Mouse (Mus musculus) Patski (cell line): ENCODE data around the gene Gm40460. TPM values are rescaled to one million over a fixed set of nuclear protein-coding genes. Genes with fewer than 3 reads are reported as not detected.
A peak's percentile ranks its signal among the peaks of the same experiment; 100 is the strongest.
"Not testable (repeated sequence)": the region's sequence is repeated elsewhere in the genome, so short reads cannot be mapped to it uniquely, and the experiment has no call there.

ENCODE experiments used
- ATAC-seq: fragments of 100-300 bp; one replicate; pipeline ENCODE4 v1.8.0; 2021
- CTCF ChIA-PET: fragments of 350-600 bp; sonication (Branson Sonifier 250); formaldehyde crosslinking; loops from one replicate; lab custom pipeline; 2022; ENCODE audit warnings: inconsistent platforms; lab: Charles Lee
- POLR2A ChIA-PET: fragments of 350-600 bp; sonication (Branson Sonifier 250); formaldehyde crosslinking; loops from one replicate; lab custom pipeline; 2022; ENCODE audit warnings: antibody characterized with exemption, inconsistent platforms; lab: Charles Lee
- DNase-seq: peaks from one replicate; pipeline ENCODE4 v3.0.0-alpha.2; 2011; ENCODE audit warnings: low read depth, low spot score
- H3K27me3 ChIP-seq: fragments of 371-371 bp; one replicate; pipeline ENCODE4 v1.5.1; 2021
- CTCF ChIP-seq: fragments of 100-300 bp; IDR thresholded peaks from one replicate; pipeline ENCODE4 v1.5.1; 2021
- in situ Hi-C: fragments of 300-500 bp; cut with MboI; formaldehyde crosslinking; loops from 3 replicates; pipeline ENCODE4 v1.11.1; 2018; ENCODE audit warnings: low pct_unique_long_range_greater_than_20kb, mixed read lengths
- polyA plus RNA-seq: library from polyadenylated mRNA; unstranded; gene quantifications from one replicate; pipeline ENCODE4 v1.2.3, GENCODE M21; 2021

Gene Gm40460
- polyA plus RNA-seq, 1 experiment from 2014 or later: not detected

GRCm38 (mm10) chr7:142255517-142255916, 14.6 kb upstream of the Gm40460 start:
- H3K27me3 ChIP-seq: peaks cover 3% of the 10 kb centered on the region
- DNase-seq (no peak), ATAC-seq (peak; percentile 57)
- in situ Hi-C loops: no loop called here
- ChIA-PET POLR2A (no interaction called here), CTCF (interaction anchor here (1.1 to 2.1 kb wide), 4 partner anchors 18 to 29 kb away, joined by 3 to 8 read pairs (median 4); no protein-coding TSS in a partner anchor)
- peak; percentile 63 for TF ChIP-seq CTCF

- TF ChIP-seq CTCF: peak; percentile 54
- ATAC-seq (no peak), DNase-seq (no peak)
- in situ Hi-C loops: loop anchor here (5.0 kb wide), 1 partner anchor 103 kb away; no protein-coding TSS in a partner anchor
- ChIA-PET CTCF (no interaction called here), POLR2A (no interaction called here)
- H3K27me3 ChIP-seq: peaks cover 9% of the 10 kb centered on the region
These were observed 8.9 kb upstream of the Gm40460 start for GRCm38 (mm10) chr7:142249824-142250223.

DNA sequence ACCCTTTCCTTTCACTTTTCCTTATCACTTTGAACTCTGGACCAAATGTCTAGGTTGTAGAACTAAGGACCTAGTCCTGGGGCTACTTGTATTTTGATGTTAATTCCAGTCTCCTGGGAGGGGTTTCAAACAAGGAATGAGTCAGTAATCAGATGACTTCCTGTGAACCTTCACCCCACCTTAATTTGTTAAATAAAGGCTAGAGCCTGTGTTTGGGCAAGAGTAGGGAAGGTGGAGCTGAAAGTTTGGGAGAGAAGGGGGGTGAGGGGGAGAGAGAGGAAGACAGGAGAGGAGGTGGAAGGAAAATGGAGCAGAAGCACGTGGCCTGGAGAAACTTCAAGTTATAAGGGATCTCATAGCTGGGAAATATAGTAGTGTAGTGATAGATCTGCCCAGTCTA, 9.3 kb downstream of the Gm40460 start:
- no peak for TF ChIP-seq CTCF
- ChIA-PET POLR2A (no interaction called here), CTCF (no interaction called here)
- DNase-seq (no peak), ATAC-seq (no peak)
- no peaks in the 10 kb centered on the region for H3K27me3 ChIP-seq
- in situ Hi-C loops: no loop called here

DNA sequence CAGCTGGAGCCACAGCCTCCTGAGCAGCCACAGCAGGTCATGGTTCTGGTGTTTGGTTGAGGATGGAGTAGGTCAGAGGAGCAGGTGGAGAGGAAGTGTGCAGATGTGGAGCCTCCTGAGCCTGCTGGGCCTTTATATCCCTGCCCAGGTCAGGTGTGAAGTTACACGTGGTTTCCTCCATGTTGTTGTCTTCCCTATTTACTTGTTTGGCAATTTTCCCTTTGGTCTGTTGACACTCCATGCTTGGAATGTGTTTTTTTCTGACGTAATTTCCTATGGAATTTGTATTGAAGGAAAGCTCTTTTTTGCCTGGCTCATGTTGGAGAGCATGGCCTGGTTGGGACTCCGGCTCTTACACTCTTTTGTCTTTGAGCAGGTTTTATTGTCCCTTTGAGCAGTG, 11.0 kb downstream of the Gm40460 start, which contains the start of gene Krtap5-5:
TSS of gene Krtap5-5 (minus strand) at position 101 of the 400 bp plus-strand sequence.
- in situ Hi-C loops, POLR2A ChIA-PET, ATAC-seq, CTCF ChIA-PET, H3K27me3 ChIP-seq, DNase-seq: not testable (repeated sequence)

GRCm38 (mm10) chr7:142224518-142224917, 16.4 kb downstream of the Gm40460 start:
- POLR2A ChIA-PET: no interaction called here
- CTCF ChIA-PET: interaction anchor here (1.1 kb wide), 1 partner anchor 10 kb away, joined by 3 read pairs; no protein-coding TSS in a partner anchor
- ATAC-seq: no peak
- no peak for TF ChIP-seq CTCF
- in situ Hi-C loops: no loop called here
- no peaks in the 10 kb centered on the region for H3K27me3 ChIP-seq
- no peak for DNase-seq

DNA sequence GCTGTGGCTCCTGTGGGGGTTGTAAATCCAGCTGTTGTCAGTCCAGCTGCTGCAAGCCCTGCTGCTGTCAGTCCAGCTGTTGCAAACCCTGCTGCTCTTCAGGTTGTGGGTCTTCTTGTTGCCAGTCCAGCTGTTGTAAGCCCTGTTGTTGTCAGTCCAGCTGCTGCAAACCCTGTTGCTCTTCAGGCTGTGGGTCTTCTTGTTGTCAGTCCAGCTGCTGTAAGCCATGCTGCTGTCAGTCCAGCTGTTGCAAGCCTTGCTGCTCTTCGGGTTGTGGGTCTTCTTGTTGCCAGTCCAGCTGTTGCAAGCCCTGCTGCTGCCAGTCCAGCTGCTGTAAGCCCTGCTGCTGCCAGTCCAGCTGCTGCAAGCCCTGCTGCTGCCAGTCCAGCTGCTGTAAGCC, 28.7 kb downstream of the Gm40460 start:
- in situ Hi-C loops, CTCF ChIA-PET, H3K27me3 ChIP-seq, DNase-seq, ATAC-seq, POLR2A ChIA-PET: not testable (repeated sequence)

GRCm38 (mm10) chr7:142211559-142211958, 29.3 kb downstream of the Gm40460 start, which contains the start of gene Gm7579:
Gene Gm7579, plus strand, starts transcription at chr7:142211859.
- ChIA-PET CTCF (no interaction called here), POLR2A (interaction anchor here (0.5 kb wide), 1 partner anchor 60 kb away, joined by 3 read pairs; no protein-coding TSS in a partner anchor)
- no peak for ATAC-seq
- in situ Hi-C loops: no loop called here
- TF ChIP-seq CTCF: no peak
- no peaks in the 10 kb centered on the region for H3K27me3 ChIP-seq
- DNase-seq: no peak

- H3K27me3 ChIP-seq, ATAC-seq, in situ Hi-C loops, POLR2A ChIA-PET, DNase-seq, CTCF ChIA-PET: not testable (repeated sequence)
These were observed 34.0 kb downstream of the Gm40460 start for GRCm38 (mm10) chr7:142206891-142207290.

GRCm38 (mm10) chr7:142205488-142205887, 35.4 kb downstream of the Gm40460 start:
- no peaks in the 10 kb centered on the region for H3K27me3 ChIP-seq
- ChIA-PET POLR2A (interaction anchor here (0.6 kb wide), 1 partner anchor 62 kb away, joined by 3 read pairs; no protein-coding TSS in a partner anchor), CTCF (no interaction called here)
- in situ Hi-C loops: no loop called here
- ATAC-seq (no peak), DNase-seq (no peak)
- TF ChIP-seq CTCF: no peak

DNA sequence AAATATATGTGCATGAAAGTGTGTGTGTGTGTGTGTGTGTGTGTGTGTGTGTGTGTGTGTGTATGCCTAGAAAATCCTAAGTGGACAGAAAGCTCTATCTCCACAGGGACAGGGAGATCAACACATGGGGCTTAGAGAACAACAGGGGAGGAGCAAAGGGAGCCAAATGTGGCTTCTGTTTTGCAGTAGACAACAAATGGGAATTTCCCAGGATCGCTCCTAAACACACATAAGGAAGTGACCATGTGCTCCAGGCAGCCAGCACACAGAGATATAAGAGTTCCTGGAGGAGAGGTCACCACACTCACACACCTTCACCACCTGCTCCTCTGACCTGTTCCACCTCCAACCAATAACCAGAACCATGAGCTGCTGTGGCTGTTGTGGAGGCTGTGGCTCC, 39.8 kb downstream of the Gm40460 start, which contains the start of gene Krtap5-3:
TSS of gene Krtap5-3 (plus strand) at position 301 of the 400 bp plus-strand sequence.
- in situ Hi-C loops: no loop called here
- no peaks in the 10 kb centered on the region for H3K27me3 ChIP-seq
- ChIA-PET POLR2A (no interaction called here), CTCF (no interaction called here)
- no peak for TF ChIP-seq CTCF
- DNase-seq: no peak
- no peak for ATAC-seq

DNA sequence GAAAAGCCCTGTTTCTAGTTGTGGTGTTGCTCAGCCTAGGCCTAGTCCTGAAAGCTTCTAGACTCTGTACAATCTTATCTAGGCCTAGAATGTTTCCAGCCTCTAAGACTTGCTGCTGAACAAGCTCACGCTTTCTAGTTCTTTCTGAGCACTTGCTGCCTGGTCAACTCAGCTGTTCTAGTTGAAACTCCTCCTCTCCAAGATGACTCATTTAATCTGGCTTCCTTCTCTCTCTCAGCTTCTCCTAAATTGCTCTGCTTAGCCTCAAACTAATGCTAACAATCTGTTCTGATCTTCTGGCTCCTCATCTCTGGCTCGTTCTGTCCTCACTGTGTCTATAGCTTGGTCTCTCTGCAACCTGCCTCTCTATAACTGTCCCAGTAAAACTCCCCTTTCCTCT, 42.1 kb downstream of the Gm40460 start:
- H3K27me3 ChIP-seq: peaks cover 4% of the 10 kb centered on the region
- POLR2A ChIA-PET: no interaction called here
- ATAC-seq (peak; percentile 8), DNase-seq (no peak)
- CTCF ChIA-PET: no interaction called here
- in situ Hi-C loops: loop anchor here (10.0 kb wide), 1 partner anchor 1264 kb away; no protein-coding TSS in a partner anchor
- no peak for TF ChIP-seq CTCF

Other genes with a start within 250 kb of the Gm40460 start
- gene Mob2, start 180.0 kb downstream of the Gm40460 start, polyA plus RNA-seq: 35.2 TPM
- gene Dusp8, start 145.2 kb downstream of the Gm40460 start, polyA plus RNA-seq: 15.2 TPM
- not detected for gene Gm45618, start 120.3 kb downstream of the Gm40460 start, polyA plus RNA-seq
- not detected for gene Gm39115, start 105.0 kb downstream of the Gm40460 start, polyA plus RNA-seq
- gene Gm45337, start 96.5 kb downstream of the Gm40460 start, polyA plus RNA-seq: not detected
- not detected for gene Gm29735, start 84.0 kb downstream of the Gm40460 start, polyA plus RNA-seq
- gene Gm4553, start 75.3 kb downstream of the Gm40460 start, polyA plus RNA-seq: not detected
- gene Krtap5-2, start 65.1 kb downstream of the Gm40460 start, polyA plus RNA-seq: not detected
- gene Gm10153, start 50.7 kb downstream of the Gm40460 start, polyA plus RNA-seq: not detected
- gene Krtap5-3, start 39.7 kb downstream of the Gm40460 start, polyA plus RNA-seq: not detected
- gene Gm7579, start 29.2 kb downstream of the Gm40460 start, polyA plus RNA-seq: not detected
- not detected for gene Krtap5-5, start 11.1 kb downstream of the Gm40460 start, polyA plus RNA-seq
- gene Gm2431, start 17.3 kb upstream of the Gm40460 start, polyA plus RNA-seq: not detected
- not detected for gene Gm4559, start 33.3 kb upstream of the Gm40460 start, polyA plus RNA-seq
- not detected for gene Krtap5-1, start 56.0 kb upstream of the Gm40460 start, polyA plus RNA-seq
- not detected for gene Krtap5-4, start 62.5 kb upstream of the Gm40460 start, polyA plus RNA-seq
- gene Ifitm10, start 132.7 kb upstream of the Gm40460 start, polyA plus RNA-seq: 325 TPM
- 1,155 TPM for gene Gm49369, start 141.6 kb upstream of the Gm40460 start, polyA plus RNA-seq
- 3,389 TPM for gene Ctsd, start 147.0 kb upstream of the Gm40460 start, polyA plus RNA-seq
- gene Syt8, start 193.8 kb upstream of the Gm40460 start, polyA plus RNA-seq: 11.5 TPM
- 1.5 TPM for gene Tnni2, start 200.7 kb upstream of the Gm40460 start, polyA plus RNA-seq
- 15.5 TPM for gene Lsp1, start 219.7 kb upstream of the Gm40460 start, polyA plus RNA-seq